Mouse (Mus musculus): ENCODE data around the gene Btbd35f1. TPM values are rescaled to one million over a fixed set of nuclear protein-coding genes. Genes with fewer than 3 reads are reported as not detected.
"Not testable (repeated sequence)": the region's sequence is repeated elsewhere in the genome, so short reads cannot be mapped to it uniquely, and the experiment has no call there.

Btbd35f1 gene
- not detected for total RNA-seq (2021)
- long read RNA-seq, experiment 1 = 0 reads
- long read RNA-seq, experiment 2 = 0 reads

DNA sequence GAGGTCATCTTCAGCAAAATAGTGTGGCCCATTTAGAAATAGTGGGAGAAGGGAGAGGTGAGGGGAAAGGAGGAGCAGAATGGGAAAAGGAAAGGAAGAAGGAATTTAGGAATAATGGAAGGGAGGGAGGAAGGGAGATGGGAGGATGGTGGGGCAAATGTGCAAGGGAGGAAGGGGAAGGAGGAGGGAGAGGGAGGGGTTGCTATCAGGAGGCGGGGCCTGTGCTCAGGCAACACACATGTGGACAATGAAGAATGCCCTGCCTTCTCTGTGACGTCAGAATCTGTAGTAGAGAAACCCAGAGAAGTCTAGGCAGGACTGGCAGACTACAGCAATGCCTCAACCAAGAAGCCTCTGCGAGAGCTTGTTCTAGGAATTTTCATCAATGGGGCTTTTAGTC is at the start of gene Btbd35f1:
Gene Btbd35f1, plus strand, starts transcription at position 301 of the 400 bp plus-strand sequence.
- DNase-seq = not testable (repeated sequence)

- DNase-seq = not testable (repeated sequence)
Measured at GRCm38 (mm10) chrX:32590878-32591542, 31.2 kb downstream of the Btbd35f1 start.

DNA sequence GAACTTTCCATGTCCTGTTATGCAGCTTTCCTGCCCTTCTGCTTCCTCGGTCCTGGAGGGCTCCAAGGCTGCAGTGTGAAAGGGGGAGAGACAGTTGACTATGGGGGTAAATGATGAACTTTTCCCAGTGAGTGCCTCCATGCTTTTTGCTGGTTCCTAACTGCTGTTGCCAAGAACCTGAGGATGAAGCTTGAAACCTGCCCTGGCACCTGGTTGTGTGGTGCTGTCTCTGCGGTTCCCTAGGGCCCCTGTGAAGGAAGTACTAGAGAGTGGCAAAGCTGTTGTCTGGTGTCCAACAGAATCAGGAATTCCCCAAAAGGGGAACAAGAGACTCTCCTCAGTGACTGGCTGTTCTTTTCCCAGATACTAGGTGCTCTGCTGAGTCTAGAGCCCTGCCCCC is 41.2 kb downstream of the Btbd35f1 start:
- not testable (repeated sequence) for DNase-seq

DNA sequence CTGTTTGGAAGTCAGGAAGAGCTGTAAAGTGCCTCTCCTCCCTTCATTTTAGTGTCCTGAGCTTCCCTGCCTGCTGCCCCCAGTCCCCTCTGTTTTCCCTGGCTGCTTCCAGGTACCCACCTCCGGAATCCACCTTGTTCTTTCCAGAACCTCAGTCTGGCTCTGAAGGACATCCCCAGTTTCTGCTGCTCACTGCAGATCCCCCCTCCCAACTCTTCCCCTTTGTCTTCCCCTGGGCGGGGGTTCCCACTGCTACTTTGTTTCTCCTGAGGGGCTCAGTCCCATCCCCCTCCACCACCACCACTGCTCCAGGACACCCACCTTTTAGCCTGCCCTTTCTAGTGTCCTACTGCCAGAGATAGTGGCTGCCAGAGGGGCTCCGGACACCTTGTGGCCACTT is 41.6 kb downstream of the Btbd35f1 start:
- DNase-seq = not testable (repeated sequence)

Other genes with a start within 250 kb of the Btbd35f1 start
- gene Gm5926, start 90.7 kb downstream of the Btbd35f1 start, total RNA-seq (2021) = not detected
- not detected for gene Btbd35f21, start 166.1 kb downstream of the Btbd35f1 start, total RNA-seq (2021)

All from heart, adult 18-20 months (tissue).